Mouse (Mus musculus) ovary, postnatal 14 days (tissue): ENCODE measurements at regions not wholly inside any gene's neighbourhood (a gene's known extent, or its start where the extent isn't known, plus 50 kb on each side); places are given as distances from the start of the nearest gene placed in this dataset.
"Not testable (repeated sequence)": the region's sequence is repeated elsewhere in the genome, so short reads cannot be mapped to it uniquely, and the experiment has no call there.

Source experiments
- DNase-seq: peaks from one replicate; pipeline ENCODE4 v3.0.0; 2022; ENCODE audit warnings: low spot score

GRCm38 (mm10) chr19:27694478-27694877 is 264.9 kb upstream of the Pum3 start:
- DNase-seq, result no peak

DNA sequence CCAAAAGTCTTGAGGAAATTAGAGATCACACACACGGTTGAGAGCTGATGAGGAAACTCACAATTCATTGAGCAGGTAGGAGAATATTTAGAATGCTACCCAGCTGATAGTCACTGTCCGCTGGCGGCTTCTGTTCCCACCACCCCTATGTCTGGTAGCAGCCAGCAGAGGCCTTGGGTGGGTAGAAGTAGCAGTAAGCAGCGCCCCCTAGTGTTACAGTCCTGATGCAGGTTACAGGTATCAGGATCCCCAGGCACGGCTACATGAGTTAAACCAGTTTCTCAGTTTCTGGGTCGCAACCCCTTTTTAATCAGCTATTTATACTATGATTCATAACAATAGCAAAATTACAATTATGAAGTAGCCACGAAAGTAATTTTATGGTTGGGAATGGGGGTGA is 264.1 kb upstream of the Pum3 start:
- DNase-seq, result no peak

DNA sequence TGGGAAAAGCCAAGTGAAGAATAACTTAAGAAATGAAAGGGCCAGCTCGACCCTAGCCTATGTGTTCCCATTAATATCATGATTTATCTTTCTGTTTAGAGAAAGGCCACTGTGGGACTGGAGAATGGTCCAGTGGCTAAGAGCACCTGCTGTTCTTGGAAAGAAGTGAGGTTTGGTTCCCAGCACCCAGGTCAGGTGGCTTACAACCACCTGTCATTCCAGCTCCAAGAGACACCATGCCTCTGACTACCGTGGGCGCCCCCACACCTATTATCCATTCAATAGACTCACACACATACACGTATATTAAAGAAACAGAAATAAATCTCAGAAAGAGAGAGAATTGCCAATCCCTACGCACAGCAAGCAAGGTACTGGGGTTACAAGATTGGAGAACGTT is 263.3 kb upstream of the Pum3 start:
- DNase-seq, result no peak

DNA sequence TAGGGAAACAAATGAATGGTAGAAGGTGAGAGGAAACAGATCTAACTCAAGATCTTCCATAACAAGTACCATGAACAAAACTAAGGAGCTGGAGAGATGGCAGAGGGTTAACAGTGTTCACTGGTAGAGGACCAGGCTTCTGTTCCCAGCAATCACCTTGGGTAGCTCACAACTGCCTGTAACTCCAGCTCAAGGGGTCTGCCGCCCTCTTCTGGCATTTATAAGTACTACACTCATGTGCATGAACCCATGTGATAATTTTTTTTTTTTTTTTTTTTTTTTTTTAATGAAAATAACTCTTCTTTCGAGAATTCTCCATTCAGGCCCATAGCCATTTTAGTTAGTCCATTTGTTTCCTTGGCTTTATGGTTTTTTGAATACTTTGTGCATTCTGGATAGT is 253.8 kb upstream of the Pum3 start:
- no peak for DNase-seq

DNA sequence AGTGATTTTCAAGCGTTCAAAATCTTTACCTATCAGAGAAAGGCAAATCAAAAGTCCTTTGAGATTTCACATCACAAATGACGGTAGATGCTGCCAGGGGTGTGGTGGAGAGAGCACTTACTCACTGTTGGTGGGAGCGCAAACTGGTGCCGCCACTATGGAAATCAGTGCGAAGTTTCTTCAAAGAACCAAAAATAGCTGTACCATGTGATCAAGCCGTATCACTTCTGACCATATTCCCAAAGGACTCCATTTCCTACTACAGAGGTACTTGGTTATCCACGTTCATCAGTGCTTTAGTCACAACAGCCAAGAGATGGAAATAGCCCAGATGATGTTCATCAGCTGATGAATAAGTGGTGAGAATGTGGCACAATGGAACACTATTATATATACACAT is 249.8 kb upstream of the Pum3 start:
- no peak for DNase-seq

GRCm38 (mm10) chr19:27672679-27673190 is 243.1 kb upstream of the Pum3 start:
- DNase-seq, result no peak

GRCm38 (mm10) chr19:27663296-27663695 is 233.7 kb upstream of the Pum3 start:
- DNase-seq, result no peak

GRCm38 (mm10) chr19:27641001-27641400 is 211.4 kb upstream of the Pum3 start:
- DNase-seq, result no peak

DNA sequence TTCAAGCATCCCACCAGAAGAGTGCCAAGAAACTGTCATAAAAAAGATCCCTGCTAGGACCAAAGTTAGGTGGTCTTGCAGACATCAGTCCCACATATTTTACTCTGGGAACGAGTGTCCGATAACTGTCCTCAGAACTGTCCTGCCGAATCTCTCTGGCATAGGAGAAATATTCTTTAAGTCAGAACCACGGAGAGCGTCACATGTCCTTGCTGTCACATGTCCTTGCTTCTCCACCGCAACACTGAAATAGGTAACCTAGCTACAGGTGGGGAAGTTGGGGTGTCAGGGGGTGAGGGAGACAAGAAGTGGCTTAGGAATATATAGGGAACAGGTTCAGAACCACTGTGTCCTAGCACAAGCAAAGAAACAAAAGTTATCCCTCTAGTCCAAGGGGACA is 203.5 kb upstream of the Pum3 start:
- DNase-seq, result no peak

DNA sequence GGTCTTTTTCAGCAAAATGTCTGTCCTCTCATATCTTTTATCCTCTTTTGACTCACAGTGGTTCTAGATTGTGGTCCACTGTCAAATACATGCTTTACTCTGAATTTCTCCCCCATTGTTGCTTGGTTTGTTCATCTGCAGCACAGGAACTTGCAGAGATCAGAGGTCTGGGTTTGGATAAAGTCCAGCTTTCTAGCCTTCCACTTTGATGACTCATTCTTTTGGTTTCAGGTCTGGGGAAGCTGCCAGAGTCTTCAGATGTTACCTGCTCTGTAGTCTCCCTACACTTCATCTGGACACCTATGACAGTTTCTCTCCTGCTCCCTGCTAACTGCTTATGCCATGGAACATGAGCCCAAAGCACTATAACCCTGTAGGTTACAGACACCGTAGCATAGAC is 198.0 kb upstream of the Pum3 start:
- no peak for DNase-seq

GRCm38 (mm10) chr19:27617522-27617921 is 187.9 kb upstream of the Pum3 start:
- no peak for DNase-seq

DNA sequence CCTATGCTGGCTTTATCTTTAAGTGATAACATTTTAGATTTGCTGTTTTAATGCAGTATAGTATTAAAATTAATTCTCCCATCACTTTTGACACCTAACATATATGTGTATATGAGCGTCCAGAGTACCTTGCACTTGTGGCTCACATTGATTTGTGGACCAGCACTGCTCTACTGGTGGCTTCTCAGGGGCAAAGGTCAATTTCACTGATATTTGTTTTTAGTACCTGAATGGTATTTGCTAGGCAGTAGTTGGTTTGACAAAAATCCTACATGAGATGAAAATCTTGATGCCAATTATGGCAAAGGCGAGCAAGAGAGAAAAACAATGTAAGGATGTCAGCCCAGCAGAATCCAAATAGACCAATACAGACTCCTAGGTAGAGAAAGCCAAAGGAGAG is 177.3 kb upstream of the Pum3 start:
- DNase-seq, result no peak

GRCm38 (mm10) chr19:27603296-27603695 is 173.7 kb upstream of the Pum3 start:
- no peak for DNase-seq

DNA sequence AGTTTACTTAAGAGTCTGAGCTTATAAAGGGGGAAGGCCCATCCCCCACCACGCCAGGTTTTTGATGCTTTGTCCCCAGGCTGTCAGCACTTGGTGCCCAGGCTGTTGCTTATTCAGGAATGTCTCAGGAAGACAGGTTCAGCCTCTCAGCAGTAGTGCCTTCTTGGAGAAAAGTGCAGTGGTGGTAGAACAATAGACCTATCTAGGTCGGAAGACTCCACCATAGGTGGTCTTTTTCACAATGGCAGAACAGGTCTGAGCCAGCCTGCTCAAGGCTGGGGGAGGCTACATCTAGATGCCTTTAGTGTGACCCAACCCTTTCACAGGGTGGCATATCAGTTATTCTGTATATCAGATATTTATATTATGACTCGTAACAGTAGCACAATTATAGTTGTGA is 171.9 kb upstream of the Pum3 start:
- no peak for DNase-seq

- not testable (repeated sequence) for DNase-seq
Observed at GRCm38 (mm10) chr19:27600386-27600785, 170.8 kb upstream of the Pum3 start.

- no peak for DNase-seq
Observed at GRCm38 (mm10) chr19:27599639-27600308, 170.1 kb upstream of the Pum3 start.

DNA sequence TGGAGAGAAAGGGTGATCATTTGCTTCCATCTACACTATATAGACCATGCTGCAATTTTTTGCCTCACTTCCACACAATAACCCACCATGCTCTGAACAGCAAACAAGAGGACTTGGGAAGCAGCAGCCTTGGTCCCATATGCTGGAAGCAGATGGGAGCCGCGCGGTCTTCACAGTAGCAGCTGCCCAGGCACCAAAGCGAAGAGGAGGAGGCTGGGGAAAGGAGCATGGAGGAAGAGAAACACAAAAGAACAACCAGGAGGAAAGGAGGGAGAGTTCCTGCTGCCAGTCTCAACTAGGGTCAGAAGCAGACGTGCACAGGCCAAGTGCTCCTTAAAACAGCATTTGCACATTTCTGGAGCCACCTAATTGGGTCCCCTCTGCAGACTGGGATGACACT is 168.7 kb upstream of the Pum3 start:
- DNase-seq, result no peak

DNA sequence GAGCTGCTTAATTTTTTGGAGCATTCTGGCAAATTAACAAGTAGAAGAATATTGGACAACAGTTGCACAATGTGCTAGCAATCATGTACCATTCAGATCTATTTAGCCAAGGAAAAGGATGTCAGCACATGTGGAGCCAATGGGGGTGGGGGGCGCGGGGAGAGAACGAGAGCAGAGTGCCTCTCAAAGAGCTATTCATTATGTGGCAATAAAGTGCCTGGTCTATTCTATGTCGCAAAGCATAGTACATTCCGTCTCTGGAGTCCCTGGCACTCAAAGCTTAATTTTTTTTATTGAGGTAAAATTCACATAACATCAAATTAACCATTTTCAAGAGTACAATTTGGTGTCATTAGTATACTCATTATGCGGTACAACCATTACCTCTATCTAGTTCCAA is 155.9 kb upstream of the Pum3 start:
- DNase-seq, result no peak

GRCm38 (mm10) chr19:27582111-27582500 is 152.5 kb upstream of the Pum3 start:
- no peak for DNase-seq

DNA sequence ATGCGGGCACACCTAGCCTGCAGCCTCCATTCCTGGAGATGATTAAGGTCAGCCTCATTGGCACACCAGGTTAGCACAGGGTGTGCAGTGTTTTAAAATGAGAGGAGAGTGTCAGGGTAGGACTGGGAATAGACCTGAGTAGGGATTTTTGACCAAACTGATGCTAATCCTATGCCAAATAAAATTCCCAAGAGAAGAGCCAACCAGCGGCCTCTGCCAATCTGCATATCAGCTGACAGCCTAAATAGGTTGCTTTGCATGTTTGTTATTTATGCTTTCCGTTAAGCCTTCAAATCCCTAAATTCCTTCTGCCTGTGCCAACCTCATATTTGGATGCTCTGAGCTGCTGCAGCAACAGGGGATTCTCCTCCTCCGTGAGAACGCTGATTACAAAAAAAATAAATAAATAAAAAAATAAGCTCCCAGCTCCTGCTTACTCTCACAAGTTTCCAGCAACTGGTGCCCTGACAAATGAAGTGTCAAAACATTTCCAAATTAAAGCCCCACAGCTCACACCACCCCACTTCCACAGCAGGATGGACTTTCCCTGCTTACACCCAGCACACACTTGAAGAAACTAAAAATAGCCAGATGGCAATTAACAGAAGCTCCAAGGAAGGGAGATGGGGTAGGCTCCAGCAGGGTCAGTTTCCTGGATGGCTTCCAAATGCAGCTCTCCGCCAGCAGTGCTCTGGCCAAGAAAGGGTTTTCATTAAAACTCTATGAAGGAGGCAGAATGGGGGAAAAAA is 151.9 kb upstream of the Pum3 start:
- peak; percentile 51 for DNase-seq

- no peak for DNase-seq
Observed at GRCm38 (mm10) chr19:27576478-27576877, 146.9 kb upstream of the Pum3 start.

DNA sequence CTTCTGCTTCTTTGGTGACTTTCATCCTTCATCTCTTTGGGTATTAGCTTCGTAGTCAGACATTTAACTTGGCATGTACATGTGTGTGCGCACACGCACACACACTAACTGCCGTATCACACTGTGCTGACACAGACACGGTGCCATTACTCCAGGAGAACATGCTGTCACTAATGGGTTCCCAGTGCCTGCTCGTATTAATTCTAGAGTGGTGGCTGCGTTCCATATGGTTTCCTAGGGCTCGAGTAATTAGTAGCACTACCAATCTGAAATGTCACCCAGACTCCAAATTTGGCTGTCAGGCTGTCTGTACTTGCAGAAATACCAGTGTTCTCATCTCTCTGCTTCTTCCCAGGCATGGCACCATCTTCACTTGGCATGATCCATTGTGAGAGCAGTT is 137.3 kb upstream of the Pum3 start:
- no peak for DNase-seq

DNA sequence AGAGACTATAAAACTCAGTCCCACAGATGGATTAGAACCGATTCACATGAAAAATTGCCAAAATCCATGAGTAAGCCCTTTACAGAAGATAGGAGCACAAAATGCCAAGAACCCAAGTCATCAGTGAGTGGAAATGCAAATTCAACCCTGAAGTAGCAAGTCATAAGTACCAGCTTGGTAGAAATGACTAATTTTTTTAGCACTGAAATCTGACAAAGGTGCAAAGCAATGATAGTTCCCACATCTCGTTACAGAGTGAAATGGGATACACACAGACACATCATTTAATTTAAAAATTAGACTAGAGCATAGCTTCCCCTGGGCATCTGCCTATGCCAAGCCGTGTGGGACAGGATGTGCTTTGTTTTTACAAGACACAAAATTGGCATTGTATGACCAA is 136.4 kb upstream of the Pum3 start:
- no peak for DNase-seq

DNA sequence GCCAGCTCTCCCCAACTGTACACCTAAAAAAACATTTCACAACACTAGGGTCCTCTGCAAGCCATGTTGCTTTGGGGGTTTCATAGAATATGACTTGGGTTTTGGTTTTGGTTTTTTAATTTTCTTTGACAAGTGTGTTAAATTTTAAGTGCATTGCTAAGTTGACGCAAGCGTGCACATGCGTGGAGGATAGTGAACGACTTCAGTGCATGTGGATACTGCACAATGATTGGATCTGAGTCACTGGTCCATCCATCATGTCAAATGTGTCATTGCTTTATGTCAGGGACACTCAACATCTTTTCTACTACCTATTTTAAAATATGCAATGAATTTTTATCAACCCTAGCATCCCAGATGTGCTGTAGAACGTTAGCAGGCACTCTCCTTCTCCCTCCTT is 134.5 kb upstream of the Pum3 start:
- no peak for DNase-seq
